Mouse (Mus musculus): ENCODE results near the gene 2210016L21Rik. TPM values are rescaled to one million over a fixed set of nuclear protein-coding genes. Genes with fewer than 3 reads are reported as not detected.

The 2210016L21Rik gene
- total RNA-seq (2012; rRNA removed) = 16.7 and 24.4 TPM in 2 replicates

DNA sequence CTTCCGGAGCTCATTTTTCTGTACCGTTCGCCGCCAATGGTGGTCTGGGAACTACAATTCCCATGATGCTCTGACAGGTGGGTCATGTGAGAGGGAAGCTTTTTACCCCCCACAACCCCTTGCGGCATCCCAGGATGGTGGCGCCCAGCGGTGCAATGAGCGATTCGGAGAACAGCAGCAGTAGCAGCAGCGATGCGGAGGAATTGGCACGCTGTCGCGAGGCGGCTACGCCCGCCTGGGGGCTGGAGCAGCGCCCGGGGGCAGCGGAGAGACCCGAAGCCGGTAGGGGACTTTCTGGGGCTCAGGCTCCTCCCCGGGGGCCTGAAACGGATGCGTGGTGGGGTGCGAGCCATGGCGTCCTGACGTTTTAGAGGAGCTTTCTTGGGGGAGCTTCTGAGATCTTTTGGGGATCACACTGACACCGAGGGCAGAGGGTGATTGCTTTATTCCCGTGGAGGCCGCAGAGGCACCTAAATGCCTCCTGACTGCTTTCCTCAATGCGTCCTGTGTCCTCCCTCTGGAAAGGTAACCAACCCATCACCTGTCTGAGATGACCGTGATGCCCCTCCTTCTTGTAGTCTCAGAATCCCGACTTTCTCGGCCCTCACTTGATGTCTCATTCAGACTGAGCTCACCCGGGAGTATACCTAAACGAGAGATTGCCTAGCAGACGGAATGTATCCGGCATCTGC is at the start of gene 2210016L21Rik:
Gene 2210016L21Rik, plus strand, starts transcription at position 85 of the 692 bp plus-strand sequence.
- Histone ChIP-seq H3K36me3 (ENCODE audit: control insufficient read depth, insufficient read depth, low read length, poor library complexity, severe bottlenecking) (peaks cover 19% of the 10 kb centered on the region), H3K4me3 (ENCODE audit: insufficient read depth in 1 of 2, low read depth in 1 of 2, low read length in 2 of 2, poor library complexity in 1 of 2, severe bottlenecking in 1 of 2) (peak within 1 kb of the TSS; percentile 91 to 97), H3K27ac (ENCODE audit: insufficient read depth, low read depth, low read length, poor library complexity, severe bottlenecking) (peak within 1 kb of the TSS; percentile 57), H3K4me1 (ENCODE audit: control insufficient read depth in 2 of 2, insufficient read depth in 2 of 2, low read length in 2 of 2, poor library complexity in 1 of 2) (peaks cover 3 to 8% of the 10 kb centered on the region in 2 experiments; a peak in 3 of 4 replicates), H3K9ac (ENCODE audit: insufficient read depth, low read depth, low read length, poor library complexity, severe bottlenecking) (peak within 1 kb of the TSS; percentile 94), H3K9me3 (ENCODE audit: control insufficient read depth, insufficient read depth, low read depth, low read length) (no peaks in the 10 kb centered on the region)
- in situ Hi-C loops (cut with MboI; ENCODE audit: low sequenced_read_pairs in 2 of 2, unreplicated experiment in 2 of 2) = no loop called here
- TF ChIP-seq ZNF384 (IDR thresholded peaks at IDR 0.05; ENCODE audit: low read depth, low read length) = no peak
- TF ChIP-seq ZC3H11A (IDR thresholded peaks at IDR 0.05; ENCODE audit: borderline replicate concordance, low read depth, low read length) = no peak
- TF ChIP-seq MAFK (IDR thresholded peaks at IDR 0.05; ENCODE audit: insufficient read depth, low read depth, low read length) = no peak
- no peak for TF ChIP-seq CHD2 (IDR thresholded peaks at IDR 0.05; ENCODE audit: low read depth, low read length)
- peak; percentile 99 for TF ChIP-seq HCFC1 (IDR thresholded peaks at IDR 0.05; ENCODE audit: borderline replicate concordance, insufficient read depth, low read length)
- DNase-seq (ENCODE audit: low read depth, low spot score) = peak; percentile 82

GRCm38 (mm10) chr5:114895542-114895941 is 46.4 kb upstream of the 2210016L21Rik start:
- no peak overlapping the region for H3K9ac ChIP-seq (ENCODE audit: insufficient read depth, low read depth, low read length, poor library complexity, severe bottlenecking)
- no peak overlapping the region for H3K4me3 ChIP-seq (ENCODE audit: insufficient read depth in 1 of 2, low read depth in 1 of 2, low read length in 2 of 2, poor library complexity in 1 of 2, severe bottlenecking in 1 of 2)
- in situ Hi-C loops (cut with MboI; ENCODE audit: low sequenced_read_pairs in 2 of 2, unreplicated experiment in 2 of 2) = no loop called here
- no peak overlapping the region for H3K27ac ChIP-seq (ENCODE audit: insufficient read depth, low read depth, low read length, poor library complexity, severe bottlenecking)
- H3K9me3 ChIP-seq (ENCODE audit: control insufficient read depth, insufficient read depth, low read depth, low read length) = no peaks in the 10 kb centered on the region
- peaks cover 0 to 11% of the 10 kb centered on the region in 2 experiments; a peak in 1 of 4 replicates for H3K4me1 ChIP-seq (ENCODE audit: control insufficient read depth in 2 of 2, insufficient read depth in 2 of 2, low read length in 2 of 2, poor library complexity in 1 of 2)
- no peak for DNase-seq (ENCODE audit: low read depth, low spot score)
- no peak for TF ChIP-seq ZC3H11A (IDR thresholded peaks at IDR 0.05; ENCODE audit: borderline replicate concordance, low read depth, low read length)
- no peak for TF ChIP-seq MAFK (IDR thresholded peaks at IDR 0.05; ENCODE audit: insufficient read depth, low read depth, low read length)
- no peak for TF ChIP-seq CHD2 (IDR thresholded peaks at IDR 0.05; ENCODE audit: low read depth, low read length)
- no peak for TF ChIP-seq ZNF384 (IDR thresholded peaks at IDR 0.05; ENCODE audit: low read depth, low read length)
- TF ChIP-seq HCFC1 (IDR thresholded peaks at IDR 0.05; ENCODE audit: borderline replicate concordance, insufficient read depth, low read length) = no peak
- no peaks in the 10 kb centered on the region for H3K36me3 ChIP-seq (ENCODE audit: control insufficient read depth, insufficient read depth, low read length, poor library complexity, severe bottlenecking)

GRCm38 (mm10) chr5:114896688-114897373 is 45.1 kb upstream of the 2210016L21Rik start, which contains the start of gene Oasl2:
Gene Oasl2 (plus strand): TSS chr5:114896936.
- DNase-seq (ENCODE audit: low read depth, low spot score) = no peak
- Histone ChIP-seq H3K27ac (ENCODE audit: insufficient read depth, low read depth, low read length, poor library complexity, severe bottlenecking) (peak within 1 kb of the TSS; percentile 59; the same call in 1 of the 2 replicates), H3K9me3 (ENCODE audit: control insufficient read depth, insufficient read depth, low read depth, low read length) (no peaks in the 10 kb centered on the region), H3K4me1 (ENCODE audit: control insufficient read depth in 2 of 2, insufficient read depth in 2 of 2, low read length in 2 of 2, poor library complexity in 1 of 2) (peaks cover 0 to 11% of the 10 kb centered on the region in 2 experiments; a peak in 1 of 4 replicates), H3K4me3 (ENCODE audit: insufficient read depth in 1 of 2, low read depth in 1 of 2, low read length in 2 of 2, poor library complexity in 1 of 2, severe bottlenecking in 1 of 2) (no peak within 1 kb of the TSS), H3K36me3 (ENCODE audit: control insufficient read depth, insufficient read depth, low read length, poor library complexity, severe bottlenecking) (no peaks in the 10 kb centered on the region), H3K9ac (ENCODE audit: insufficient read depth, low read depth, low read length, poor library complexity, severe bottlenecking) (peak within 1 kb of the TSS; percentile 2; the same call in 1 of the 2 replicates)
- in situ Hi-C loops (cut with MboI; ENCODE audit: low sequenced_read_pairs in 2 of 2, unreplicated experiment in 2 of 2) = no loop called here
- TF ChIP-seq ZNF384 (IDR thresholded peaks at IDR 0.05; ENCODE audit: low read depth, low read length) = no peak

DNA sequence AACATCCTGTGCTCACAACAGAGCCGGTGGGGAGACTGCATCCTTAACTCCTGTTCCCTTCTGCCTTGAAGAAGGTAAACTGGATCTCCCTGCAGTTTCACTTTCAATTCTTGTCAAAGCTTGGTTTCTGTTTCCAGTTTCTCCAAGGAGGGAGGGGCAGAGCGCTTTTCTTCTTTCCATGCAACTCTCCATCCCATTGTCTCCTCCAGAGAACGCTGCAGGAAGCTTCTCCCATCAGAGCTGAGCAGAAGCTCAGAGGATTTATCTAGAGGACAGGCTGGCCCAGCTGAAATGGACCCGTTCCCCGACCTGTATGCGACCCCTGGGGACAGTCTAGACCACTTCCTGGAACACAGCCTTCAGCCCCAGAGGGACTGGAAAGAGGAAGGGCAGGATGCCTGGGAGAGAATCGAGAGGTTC is 44.6 kb upstream of the 2210016L21Rik start:
- DNase-seq (ENCODE audit: low read depth, low spot score) = no peak
- no peak overlapping the region for H3K4me3 ChIP-seq (ENCODE audit: insufficient read depth in 1 of 2, low read depth in 1 of 2, low read length in 2 of 2, poor library complexity in 1 of 2, severe bottlenecking in 1 of 2)
- no peaks in the 10 kb centered on the region for H3K36me3 ChIP-seq (ENCODE audit: control insufficient read depth, insufficient read depth, low read length, poor library complexity, severe bottlenecking)
- TF ChIP-seq ZC3H11A (IDR thresholded peaks at IDR 0.05; ENCODE audit: borderline replicate concordance, low read depth, low read length) (no peak), HCFC1 (IDR thresholded peaks at IDR 0.05; ENCODE audit: borderline replicate concordance, insufficient read depth, low read length) (no peak), CHD2 (IDR thresholded peaks at IDR 0.05; ENCODE audit: low read depth, low read length) (no peak), ZNF384 (IDR thresholded peaks at IDR 0.05; ENCODE audit: low read depth, low read length) (no peak), MAFK (IDR thresholded peaks at IDR 0.05; ENCODE audit: insufficient read depth, low read depth, low read length) (no peak)
- H3K9me3 ChIP-seq (ENCODE audit: control insufficient read depth, insufficient read depth, low read depth, low read length) = no peaks in the 10 kb centered on the region
- peak overlapping the region; percentile 59; the same call in 1 of the 2 replicates for H3K27ac ChIP-seq (ENCODE audit: insufficient read depth, low read depth, low read length, poor library complexity, severe bottlenecking)
- H3K4me1 ChIP-seq (ENCODE audit: control insufficient read depth in 2 of 2, insufficient read depth in 2 of 2, low read length in 2 of 2, poor library complexity in 1 of 2) = peaks cover 0 to 11% of the 10 kb centered on the region in 2 experiments; a peak in 1 of 4 replicates
- H3K9ac ChIP-seq (ENCODE audit: insufficient read depth, low read depth, low read length, poor library complexity, severe bottlenecking) = no peak overlapping the region; the same call in 1 of the 2 replicates
- in situ Hi-C loops (cut with MboI; ENCODE audit: low sequenced_read_pairs in 2 of 2, unreplicated experiment in 2 of 2) = no loop called here
